Mouse (Mus musculus) E14TG2a.4 (cell line): ENCODE measurements around the gene Cib3.

Experiments used
- CTCF ChIP-seq: conservative IDR thresholded peaks from 2 replicates; pipeline ENCODE4 v1.5.1; 2014; ENCODE audit warnings: low read length
- NANOG ChIP-seq: IDR thresholded peaks from 2 replicates; pipeline ENCODE4 v1.6.1; 2014; ENCODE audit warnings: borderline replicate concordance, low read length, mixed read lengths
- POU5F1 ChIP-seq: IDR thresholded peaks from 2 replicates; pipeline ENCODE4 v1.6.1; 2014; ENCODE audit warnings: low read length, borderline replicate concordance

GRCm38 (mm10) chr8:72162821-72163220 lies 49.8 kb downstream of the Cib3 start:
- no peak for TF ChIP-seq CTCF
- no peak for TF ChIP-seq POU5F1
- no peak for TF ChIP-seq NANOG
